Mouse (Mus musculus) embryonic facial prominence, embryonic 13.5 days (tissue): Measurements from ENCODE around the gene BC005624. TPM values are rescaled to one million over a fixed set of nuclear protein-coding genes. Genes with fewer than 3 reads are reported as not detected.
"Not testable (repeated sequence)": the region's sequence is repeated elsewhere in the genome, so short reads cannot be mapped to it uniquely, and the experiment has no call there.

ENCODE experiments used
- ATAC-seq: fragments of 200-750 bp; cut with Nextera tagmentation; 2 replicates; pipeline ENCODE4 v1.8.0; 2017; ENCODE audit warnings: low read depth; ENCODE audit not compliant: insufficient number of reproducible peaks, insufficient read depth, low FRiP score, low TSS enrichment
- H3K27ac ChIP-seq: fragments of 300-500 bp; sonication (generic); 2 replicates; pipeline ENCODE4 v1.5.1; 2015; ENCODE audit warnings: moderate library complexity, mild to moderate bottlenecking, inconsistent platforms
- H3K27me3 ChIP-seq: fragments of 300-500 bp; sonication (generic); 2 replicates; pipeline ENCODE4 v1.6.1; 2015; ENCODE audit warnings: mild to moderate bottlenecking, inconsistent platforms
- H3K36me3 ChIP-seq: fragments of 300-500 bp; sonication (generic); 2 replicates; pipeline ENCODE4 v1.6.1; 2015; ENCODE audit warnings: mild to moderate bottlenecking, inconsistent platforms
- H3K4me1 ChIP-seq: fragments of 300-500 bp; sonication (generic); 2 replicates; pipeline ENCODE4 v1.6.1; 2015; ENCODE audit warnings: inconsistent platforms
- H3K4me2 ChIP-seq: fragments of 300-500 bp; sonication (generic); 2 replicates; pipeline ENCODE4 v1.6.1; 2015; ENCODE audit warnings: moderate library complexity, mild to moderate bottlenecking, inconsistent platforms
- H3K4me3 ChIP-seq: fragments of 300-500 bp; sonication (generic); 2 replicates; pipeline ENCODE4 v1.5.1; 2015; ENCODE audit warnings: mild to moderate bottlenecking, inconsistent platforms
- H3K9ac ChIP-seq: fragments of 300-500 bp; sonication (generic); 2 replicates; pipeline ENCODE4 v1.6.1; 2015; ENCODE audit warnings: mild to moderate bottlenecking, inconsistent platforms
- H3K9me3 ChIP-seq: fragments of 300-500 bp; sonication (generic); 2 replicates; pipeline ENCODE4 v1.6.1; 2016; ENCODE audit warnings: inconsistent platforms
- WGBS: fragments of 180-500 bp; shearing (Covaris S2); methylation state at CpG from one replicate; pipeline ENCODE4 v1.1.7; 2015; ENCODE audit warnings: mixed read lengths; 5-methylcytosine and 5-hydroxymethylcytosine counted together
- polyA plus RNA-seq: library from polyadenylated mRNA; unstranded; fragments of >200 nt; fragmentation: Nextera tagmentation; extraction: Ambion mirVana; gene quantifications from 2 replicates; pipeline ENCODE4 v1.2.1, GENCODE M21; 2015

BC005624 gene
- polyA plus RNA-seq, 1 experiment from 2014 or later: 64.2 TPM

DNA sequence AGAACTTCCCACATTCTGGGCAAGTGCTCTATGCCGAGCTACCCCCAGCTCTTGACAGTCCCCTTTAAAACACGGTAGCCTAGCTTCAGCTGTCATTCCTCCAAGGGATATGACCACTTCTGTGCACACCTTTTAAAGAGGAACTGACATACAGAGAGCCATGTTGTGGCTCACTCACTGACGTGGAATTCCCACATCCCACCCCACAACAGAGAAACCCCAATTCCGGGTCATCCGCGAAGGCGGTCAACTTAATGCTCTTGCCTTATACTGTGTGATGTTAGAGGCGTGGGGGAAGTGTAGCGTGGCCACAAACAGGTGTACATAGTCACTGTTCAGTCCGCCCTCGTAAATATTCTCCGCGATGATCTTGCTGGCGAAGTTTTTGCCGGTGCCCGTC lies 15.2 kb downstream of the BC005624 start:
- Histone ChIP-seq H3K36me3 (peaks cover 48% of the 10 kb centered on the region), H3K27me3 (no peaks in the 10 kb centered on the region), H3K9me3 (no peaks in the 10 kb centered on the region), H3K4me3 (peak overlapping the region; percentile 99), H3K4me2 (peak overlapping the region; percentile 93), H3K4me1 (peaks cover 28% of the 10 kb centered on the region), H3K27ac (no peak overlapping the region), H3K9ac (peak overlapping the region; percentile 94)
- ATAC-seq: no peak
- WGBS: 21% methylated on average over 16 of the region's 16 CpGs

DNA sequence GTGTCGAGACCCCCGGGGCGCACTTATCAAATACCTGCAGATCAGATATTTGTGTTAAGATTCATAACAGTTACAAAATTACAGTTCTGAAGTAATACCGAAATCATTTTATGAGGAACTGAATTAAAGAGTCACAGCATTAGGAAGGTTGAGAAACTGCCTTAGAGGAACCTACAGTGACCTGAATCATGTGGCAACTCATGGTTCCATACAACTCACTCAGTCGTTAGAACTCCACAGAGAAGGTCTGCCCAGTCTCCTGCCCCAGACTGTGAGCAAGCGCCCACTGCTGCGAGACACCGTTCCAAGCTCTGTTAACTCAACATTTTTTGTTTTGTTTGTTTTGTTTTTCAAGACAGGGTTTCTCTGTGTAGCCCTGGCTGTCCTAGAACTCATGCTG lies 16.4 kb downstream of the BC005624 start:
- no peak overlapping the region for H3K9ac ChIP-seq
- no peaks in the 10 kb centered on the region for H3K9me3 ChIP-seq
- no peak overlapping the region for H3K4me3 ChIP-seq
- no peak for ATAC-seq
- peaks cover 54% of the 10 kb centered on the region for H3K36me3 ChIP-seq
- H3K27me3 ChIP-seq: no peaks in the 10 kb centered on the region
- no peak overlapping the region for H3K27ac ChIP-seq
- WGBS: 93% methylated on average over 8 of the region's 8 CpGs
- peaks cover 28% of the 10 kb centered on the region for H3K4me1 ChIP-seq
- peak overlapping the region; percentile 93; the same call in 1 of the 2 replicates for H3K4me2 ChIP-seq

DNA sequence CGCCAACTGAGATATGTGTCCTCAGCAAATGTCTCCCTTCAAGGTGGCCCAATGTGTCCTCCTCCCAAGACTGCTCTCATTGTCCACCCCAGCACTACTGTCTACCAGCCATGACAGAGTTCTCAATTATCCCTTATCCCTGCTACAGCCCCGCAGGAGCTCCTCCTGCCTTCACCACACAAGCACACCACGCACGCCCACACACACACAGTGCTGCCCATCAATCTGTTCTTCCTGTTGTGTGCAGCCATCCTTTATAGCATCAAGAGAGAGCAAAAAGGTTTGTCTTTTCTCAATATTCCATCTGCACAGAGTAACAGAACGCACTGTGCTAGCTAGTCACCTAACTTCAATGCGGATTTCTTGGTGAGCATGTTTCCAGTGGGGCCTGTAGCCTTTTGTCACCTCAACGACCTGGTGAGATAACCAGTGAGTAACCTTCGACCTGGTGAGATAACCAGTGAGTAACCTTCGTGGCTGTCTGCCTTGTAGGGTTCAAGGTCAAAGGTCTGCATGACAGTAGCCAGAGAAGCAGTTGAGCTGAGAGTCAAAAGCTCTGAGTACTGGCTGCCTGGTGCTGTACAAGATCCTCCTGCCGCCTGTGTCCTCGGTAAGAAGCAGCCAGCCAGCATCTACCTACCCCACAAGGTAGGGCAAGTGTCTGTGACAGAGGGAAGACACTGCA lies 19.3 kb downstream of the BC005624 start:
- H3K4me1 ChIP-seq: peaks cover 28% of the 10 kb centered on the region
- no peak overlapping the region for H3K4me2 ChIP-seq
- H3K9ac ChIP-seq: no peak overlapping the region
- H3K27me3 ChIP-seq: no peaks in the 10 kb centered on the region
- ATAC-seq: no peak
- no peak overlapping the region for H3K4me3 ChIP-seq
- no peaks in the 10 kb centered on the region for H3K9me3 ChIP-seq
- H3K36me3 ChIP-seq: peaks cover 83% of the 10 kb centered on the region
- WGBS: 88% methylated on average over 11 of the region's 11 CpGs
- H3K27ac ChIP-seq: no peak overlapping the region

DNA sequence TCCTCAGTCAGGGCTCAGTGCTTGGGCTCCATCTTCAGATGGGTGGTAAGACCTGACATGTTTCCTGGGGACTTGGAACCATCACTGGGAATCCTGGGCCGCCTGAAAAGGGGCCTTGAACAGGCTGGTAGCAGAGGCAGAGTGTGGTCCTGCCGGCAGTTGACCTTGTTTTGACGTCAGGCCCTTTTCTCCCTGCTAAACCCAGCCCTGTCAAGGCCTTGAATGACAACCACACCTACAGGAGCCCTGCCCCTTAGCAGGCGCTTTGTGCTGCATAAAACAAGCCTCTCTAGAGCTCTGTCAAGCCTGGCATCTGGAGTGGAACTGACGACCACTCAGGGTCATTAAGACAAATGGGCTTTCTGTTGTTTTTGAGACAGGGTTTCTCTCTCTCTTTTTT lies 22.1 kb downstream of the BC005624 start:
- no peaks in the 10 kb centered on the region for H3K27me3 ChIP-seq
- no peak overlapping the region for H3K4me2 ChIP-seq
- H3K4me1 ChIP-seq: peaks cover 16% of the 10 kb centered on the region
- no peak overlapping the region for H3K27ac ChIP-seq
- no peak overlapping the region for H3K9ac ChIP-seq
- no peak for ATAC-seq
- peaks cover 98% of the 10 kb centered on the region for H3K36me3 ChIP-seq
- H3K9me3 ChIP-seq: no peaks in the 10 kb centered on the region
- H3K4me3 ChIP-seq: no peak overlapping the region
- 43% methylated on average over 5 of the region's 5 CpGs for WGBS

DNA sequence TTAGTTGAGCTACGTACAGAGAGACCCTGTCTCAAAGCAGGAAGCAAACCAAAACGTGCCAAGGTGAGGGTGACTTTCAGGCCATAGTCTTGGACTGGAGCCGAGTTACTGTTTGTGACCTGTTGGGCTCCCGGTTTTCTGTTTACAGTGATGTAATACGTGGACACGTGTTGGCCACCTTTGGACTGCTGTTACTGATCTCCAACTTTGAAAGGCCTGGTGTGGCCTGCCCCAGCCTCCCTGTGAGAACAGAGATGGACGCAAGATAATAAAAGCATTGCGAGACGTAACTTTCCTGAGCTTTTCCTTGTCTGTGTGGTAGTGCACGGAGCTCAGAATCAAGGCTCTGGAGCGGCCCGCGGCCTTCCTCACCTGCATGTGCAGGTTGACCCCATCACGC lies 23.3 kb downstream of the BC005624 start:
- 89% methylated on average over 14 of the region's 14 CpGs for WGBS
- Histone ChIP-seq H3K9me3 (no peaks in the 10 kb centered on the region), H3K27me3 (no peaks in the 10 kb centered on the region), H3K4me2 (no peak overlapping the region), H3K4me1 (peaks cover 21% of the 10 kb centered on the region), H3K36me3 (peaks cover 87% of the 10 kb centered on the region), H3K9ac (no peak overlapping the region), H3K4me3 (no peak overlapping the region), H3K27ac (no peak overlapping the region)
- no peak for ATAC-seq

DNA sequence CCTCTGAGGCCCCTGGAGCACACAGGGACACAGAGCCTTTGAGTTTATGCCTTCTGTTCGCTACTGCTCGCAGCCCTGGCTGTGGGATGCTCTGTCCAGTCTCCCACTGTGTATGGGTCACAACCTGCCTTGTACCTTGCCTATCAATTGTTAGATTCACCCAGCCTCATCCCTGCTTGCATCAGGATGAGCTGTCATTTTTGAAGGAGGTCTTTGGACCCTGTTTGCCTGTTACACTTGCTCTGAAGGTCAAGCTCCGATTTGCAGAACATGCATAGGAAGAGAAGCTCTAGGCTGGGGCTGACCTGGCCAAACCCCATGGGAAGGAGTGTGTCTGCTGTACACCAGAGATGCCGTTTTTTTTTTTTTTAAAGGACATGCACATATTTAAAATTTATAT lies 24.5 kb downstream of the BC005624 start:
- Histone ChIP-seq H3K27ac (no peak overlapping the region), H3K9ac (no peak overlapping the region), H3K27me3 (no peaks in the 10 kb centered on the region), H3K4me2 (no peak overlapping the region), H3K4me1 (peaks cover 24% of the 10 kb centered on the region), H3K9me3 (no peaks in the 10 kb centered on the region), H3K36me3 (peaks cover 75% of the 10 kb centered on the region), H3K4me3 (no peak overlapping the region)
- WGBS: 94% methylated on average over 4 of the region's 4 CpGs
- no peak for ATAC-seq

DNA sequence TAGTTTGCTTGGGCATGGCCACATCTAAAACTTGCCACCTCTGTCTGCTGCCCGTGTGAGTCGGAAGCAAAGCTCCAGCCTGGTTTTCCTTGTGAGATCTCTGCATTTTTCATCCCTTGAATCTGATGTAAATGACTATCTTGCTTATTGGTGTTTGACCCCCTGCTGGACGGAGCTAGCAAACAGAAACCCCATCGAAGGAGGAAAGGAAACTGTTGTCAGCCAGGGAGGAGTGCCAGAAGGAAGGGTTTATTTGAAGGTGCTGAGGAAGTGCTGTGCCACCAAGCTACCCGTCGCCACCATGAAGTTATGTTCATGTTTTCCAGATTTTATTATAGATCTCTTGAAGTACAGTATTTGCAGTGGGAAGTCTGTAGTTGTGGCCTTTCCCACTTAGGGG lies 27.2 kb downstream of the BC005624 start:
- peak overlapping the region; percentile 78 for H3K4me3 ChIP-seq
- H3K27ac ChIP-seq: no peak overlapping the region
- H3K9ac ChIP-seq: peak overlapping the region; percentile 86
- H3K4me2 ChIP-seq: peak overlapping the region; percentile 76
- H3K27me3 ChIP-seq: no peaks in the 10 kb centered on the region
- WGBS: 69% methylated on average over 6 of the region's 6 CpGs
- peaks cover 24% of the 10 kb centered on the region for H3K4me1 ChIP-seq
- H3K9me3 ChIP-seq: no peaks in the 10 kb centered on the region
- no peak for ATAC-seq
- H3K36me3 ChIP-seq: peaks cover 48% of the 10 kb centered on the region

DNA sequence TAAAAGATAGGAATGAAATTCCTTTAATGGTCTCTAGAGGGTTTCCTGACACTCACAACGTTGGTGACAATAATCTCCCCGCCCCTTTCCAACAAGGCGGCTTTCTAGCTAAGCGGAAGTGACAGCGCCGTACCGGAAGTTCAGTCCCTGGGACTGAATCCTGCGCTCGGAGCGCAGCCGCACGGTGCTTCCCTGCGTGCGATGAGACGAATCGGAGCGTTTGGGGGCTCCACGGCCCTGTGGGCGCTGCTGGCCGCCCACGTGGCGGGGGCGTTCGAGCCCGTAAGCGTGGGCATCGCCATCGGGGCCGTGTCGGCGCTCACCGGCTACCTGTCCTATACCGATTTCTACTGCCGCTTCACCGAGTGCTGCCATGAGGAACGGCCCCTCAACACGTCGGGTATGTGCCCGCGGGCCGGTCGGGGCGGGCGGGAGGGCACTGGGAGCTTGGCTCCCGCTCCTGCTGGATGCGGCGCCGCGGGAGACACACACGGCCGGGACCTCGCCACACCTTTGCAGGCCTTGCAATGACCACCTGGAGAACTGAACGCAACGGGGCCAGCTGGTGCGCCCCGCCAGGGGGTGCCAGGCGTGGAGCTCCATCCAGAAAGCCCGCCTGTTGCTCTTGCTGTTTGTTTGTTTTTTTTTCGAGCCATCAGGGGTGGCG lies 29.0 kb downstream of the BC005624 start, which contains the start of gene Tor1b:
Gene Tor1b, plus strand, starts transcription at position 136 of the 667 bp plus-strand sequence.
- WGBS: under 1% methylated on average over 60 of the region's 60 CpGs

DNA sequence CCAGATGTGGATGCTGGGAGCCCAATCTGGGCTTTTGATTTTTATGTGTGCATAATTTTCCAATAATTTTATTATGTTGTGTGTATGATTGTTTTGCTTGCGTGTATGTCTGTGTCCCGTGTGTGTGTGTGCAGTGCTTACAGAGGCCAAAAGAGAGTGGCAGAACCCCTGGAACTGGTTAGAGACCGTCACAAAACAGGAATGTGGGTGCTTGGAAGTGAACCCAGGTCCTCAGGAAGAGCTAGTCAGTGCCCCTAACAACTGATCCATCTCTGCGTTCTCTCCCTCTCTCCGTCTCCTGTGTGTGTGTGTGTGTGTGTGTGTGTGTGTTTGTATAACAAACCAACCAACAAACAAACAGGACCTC lies 29.6 kb downstream of the BC005624 start:
- Histone ChIP-seq H3K9me3 (no peaks in the 10 kb centered on the region), H3K27ac (peak overlapping the region; percentile 90), H3K4me2 (peak overlapping the region; percentile 76), H3K4me1 (peaks cover 24% of the 10 kb centered on the region), H3K9ac (peak overlapping the region; percentile 86; the same call in 1 of the 2 replicates), H3K4me3 (peak overlapping the region; percentile 78), H3K27me3 (no peaks in the 10 kb centered on the region), H3K36me3 (peaks cover 25% of the 10 kb centered on the region)
- WGBS: 20% methylated on average over 5 of the region's 5 CpGs
- ATAC-seq: no peak

More for the DNA sequence above, 29.0 kb downstream of the BC005624 start, which contains the start of gene Tor1b:
- Histone ChIP-seq H3K9me3 (no peaks in the 10 kb centered on the region), H3K4me1 (peaks cover 24% of the 10 kb centered on the region), H3K9ac (peak within 1 kb of the TSS; percentile 86), H3K4me3 (peak within 1 kb of the TSS; percentile 78), H3K27ac (peak within 1 kb of the TSS; percentile 90), H3K27me3 (no peaks in the 10 kb centered on the region), H3K4me2 (peak within 1 kb of the TSS; percentile 76), H3K36me3 (peaks cover 30% of the 10 kb centered on the region)
- ATAC-seq: peak; percentile 41; the same call in 1 of the 2 replicates

DNA sequence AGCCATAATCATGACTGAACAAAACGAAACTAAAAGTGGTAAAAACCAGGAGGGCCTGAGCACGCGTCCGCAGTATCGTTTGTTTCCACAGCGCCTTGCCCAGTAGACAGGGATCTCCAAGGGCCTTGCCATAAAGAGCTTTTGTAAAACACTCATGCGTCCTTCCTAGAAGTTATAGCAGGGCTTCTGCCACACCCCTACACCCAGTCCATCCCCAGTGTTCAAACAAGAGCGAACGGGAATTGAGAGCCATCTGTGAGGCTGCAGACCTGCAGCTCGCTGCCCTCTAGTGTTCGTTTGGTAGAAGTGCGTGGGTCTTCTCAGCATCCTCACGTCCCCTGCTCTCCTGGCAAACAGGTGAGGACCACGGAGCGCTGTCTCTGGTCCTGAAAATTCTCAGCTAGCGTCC lies 39.4 kb downstream of the BC005624 start:
- peak overlapping the region; percentile 49 for H3K4me2 ChIP-seq
- no peaks in the 10 kb centered on the region for H3K36me3 ChIP-seq
- no peaks in the 10 kb centered on the region for H3K27me3 ChIP-seq
- H3K9ac ChIP-seq: no peak overlapping the region
- H3K9me3 ChIP-seq: no peaks in the 10 kb centered on the region
- no peaks in the 10 kb centered on the region for H3K4me1 ChIP-seq
- no peak overlapping the region for H3K27ac ChIP-seq
- ATAC-seq: no peak
- peak overlapping the region; percentile 32 for H3K4me3 ChIP-seq
- WGBS: 28% methylated on average over 16 of the region's 16 CpGs

DNA sequence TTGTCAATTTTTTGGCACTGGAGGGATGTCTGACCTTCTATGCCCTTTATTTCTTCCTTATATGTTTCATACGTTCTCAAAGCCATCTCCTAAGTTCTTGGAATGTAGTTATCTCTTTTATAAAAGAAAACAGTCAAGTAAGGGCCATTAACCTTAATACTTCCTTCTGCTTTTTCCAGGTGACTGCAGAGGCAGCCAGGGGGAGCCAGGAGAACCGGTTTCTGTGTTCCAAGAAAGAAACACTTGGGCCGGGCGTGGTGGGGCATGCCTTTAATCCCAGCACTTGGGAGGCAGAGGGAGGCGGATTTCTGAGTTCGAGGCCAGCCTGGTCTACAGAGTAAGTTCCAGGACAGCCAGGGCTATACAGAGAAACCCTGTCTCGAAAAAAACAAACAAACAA lies 39.9 kb downstream of the BC005624 start:
- H3K4me2 ChIP-seq: peak overlapping the region; percentile 49; the same call in 1 of the 2 replicates
- H3K9me3 ChIP-seq, ATAC-seq, H3K27ac ChIP-seq, H3K4me3 ChIP-seq, H3K4me1 ChIP-seq, H3K9ac ChIP-seq, H3K36me3 ChIP-seq, H3K27me3 ChIP-seq: not testable (repeated sequence)
- 50% methylated on average over 7 of the region's 7 CpGs for WGBS

DNA sequence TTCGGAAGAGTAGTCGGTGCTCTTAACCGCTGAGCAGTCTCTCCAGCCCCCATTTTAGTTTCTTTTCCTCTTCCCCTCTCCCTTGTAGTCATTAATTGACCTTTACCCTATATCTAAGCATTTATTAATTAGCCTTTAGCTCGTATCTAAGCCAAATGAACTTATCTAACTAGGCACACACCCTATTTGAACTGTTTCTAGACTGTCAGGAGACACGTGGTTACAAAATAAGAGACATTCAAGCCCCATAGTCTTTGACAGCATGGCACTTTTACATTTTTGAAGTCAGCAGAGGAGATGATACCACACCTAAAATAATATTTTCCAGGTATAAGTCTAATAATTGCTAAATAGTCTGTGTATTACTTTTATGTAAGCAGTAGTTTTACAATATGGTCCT lies 40.4 kb downstream of the BC005624 start:
- Histone ChIP-seq H3K36me3 (no peaks in the 10 kb centered on the region), H3K4me1 (no peaks in the 10 kb centered on the region), H3K4me3 (no peak overlapping the region), H3K27me3 (no peaks in the 10 kb centered on the region), H3K9me3 (no peaks in the 10 kb centered on the region), H3K4me2 (no peak overlapping the region), H3K9ac (no peak overlapping the region), H3K27ac (no peak overlapping the region)
- whole genome bisulfite sequencing: 87% methylated on average over 5 of the region's 5 CpGs
- ATAC-seq: no peak
